Mouse (Mus musculus): ENCODE results near the gene Igfbp3. TPM values are rescaled to one million over a fixed set of nuclear protein-coding genes. Genes with fewer than 3 reads are reported as not detected.

Igfbp3 gene
- total RNA-seq, 2 experiments from 2014 or later = not detected

- no peak for ATAC-seq (replicated peaks; ENCODE audit: low FRiP score, low TSS enrichment, poor library complexity, severe bottlenecking)
Measured at GRCm38 (mm10) chr11:7213161-7213500, 592 bp downstream of the Igfbp3 start.

GRCm38 (mm10) chr11:7212126-7212798 lies 1.5 kb downstream of the Igfbp3 start:
- ATAC-seq (replicated peaks; ENCODE audit: low FRiP score, low TSS enrichment, poor library complexity, severe bottlenecking) = no peak

GRCm38 (mm10) chr11:7211211-7211610 lies 2.5 kb downstream of the Igfbp3 start:
- no peak for ATAC-seq (replicated peaks; ENCODE audit: low FRiP score, low TSS enrichment, poor library complexity, severe bottlenecking)

- ATAC-seq (replicated peaks; ENCODE audit: low FRiP score, low TSS enrichment, poor library complexity, severe bottlenecking) = peak; percentile 61; the same call in 1 of the 2 replicates
Measured at GRCm38 (mm10) chr11:7210343-7210742, 3.4 kb downstream of the Igfbp3 start.

- ATAC-seq (replicated peaks; ENCODE audit: low FRiP score, low TSS enrichment, poor library complexity, severe bottlenecking) = no peak
Measured at GRCm38 (mm10) chr11:7203846-7204245, 9.9 kb downstream of the Igfbp3 start.

- ATAC-seq (replicated peaks; ENCODE audit: low FRiP score, low TSS enrichment, poor library complexity, severe bottlenecking) = no peak
Measured at GRCm38 (mm10) chr11:7202206-7202605, 11.5 kb downstream of the Igfbp3 start.

- no peak for ATAC-seq (replicated peaks; ENCODE audit: low FRiP score, low TSS enrichment, poor library complexity, severe bottlenecking)
Measured at GRCm38 (mm10) chr11:7200393-7200783, 13.3 kb downstream of the Igfbp3 start.

- no peak for ATAC-seq (replicated peaks; ENCODE audit: low FRiP score, low TSS enrichment, poor library complexity, severe bottlenecking)
Measured at GRCm38 (mm10) chr11:7199736-7200392, 13.9 kb downstream of the Igfbp3 start.

- ATAC-seq (replicated peaks; ENCODE audit: low FRiP score, low TSS enrichment, poor library complexity, severe bottlenecking) = no peak
Measured at GRCm38 (mm10) chr11:7198481-7199256, 15.1 kb downstream of the Igfbp3 start.

GRCm38 (mm10) chr11:7198006-7198405 lies 15.7 kb downstream of the Igfbp3 start:
- ATAC-seq (replicated peaks; ENCODE audit: low FRiP score, low TSS enrichment, poor library complexity, severe bottlenecking) = no peak

- ATAC-seq (replicated peaks; ENCODE audit: low FRiP score, low TSS enrichment, poor library complexity, severe bottlenecking) = no peak
Measured at GRCm38 (mm10) chr11:7197491-7197941, 16.2 kb downstream of the Igfbp3 start, which contains the start of gene Igfbp1. Igfbp1 (plus strand) TSS chr11:7197782.

- ATAC-seq (replicated peaks; ENCODE audit: low FRiP score, low TSS enrichment, poor library complexity, severe bottlenecking) = no peak
Measured at GRCm38 (mm10) chr11:7195312-7195685, 18.4 kb downstream of the Igfbp3 start.

GRCm38 (mm10) chr11:7194432-7195311 lies 19.1 kb downstream of the Igfbp3 start:
- no peak for ATAC-seq (replicated peaks; ENCODE audit: low FRiP score, low TSS enrichment, poor library complexity, severe bottlenecking)

GRCm38 (mm10) chr11:7193134-7193533 lies 20.6 kb downstream of the Igfbp3 start:
- no peak for ATAC-seq (replicated peaks; ENCODE audit: low FRiP score, low TSS enrichment, poor library complexity, severe bottlenecking)

- ATAC-seq (replicated peaks; ENCODE audit: low FRiP score, low TSS enrichment, poor library complexity, severe bottlenecking) = no peak
Measured at GRCm38 (mm10) chr11:7192710-7193109, 21.0 kb downstream of the Igfbp3 start.

GRCm38 (mm10) chr11:7188469-7188868 lies 25.3 kb downstream of the Igfbp3 start, which contains the start of gene Gm11985:
Gm11985 (minus strand) TSS chr11:7188569.
- no peak for ATAC-seq (replicated peaks; ENCODE audit: low FRiP score, low TSS enrichment, poor library complexity, severe bottlenecking)

- ATAC-seq (replicated peaks; ENCODE audit: low FRiP score, low TSS enrichment, poor library complexity, severe bottlenecking) = no peak
Measured at GRCm38 (mm10) chr11:7187472-7187871, 26.3 kb downstream of the Igfbp3 start.

GRCm38 (mm10) chr11:7184420-7184819 lies 29.3 kb downstream of the Igfbp3 start:
- no peak for ATAC-seq (replicated peaks; ENCODE audit: low FRiP score, low TSS enrichment, poor library complexity, severe bottlenecking)

GRCm38 (mm10) chr11:7182409-7183042 lies 31.2 kb downstream of the Igfbp3 start:
- no peak for ATAC-seq (replicated peaks; ENCODE audit: low FRiP score, low TSS enrichment, poor library complexity, severe bottlenecking)

Measured in megakaryocyte-erythroid progenitor cell, adult 5-6 weeks (primary cell).